Mouse (Mus musculus): ENCODE results near the gene Sos2.
"Not testable (repeated sequence)": the region's sequence is repeated elsewhere in the genome, so short reads cannot be mapped to it uniquely, and the experiment has no call there.

Sos2 gene

DNA sequence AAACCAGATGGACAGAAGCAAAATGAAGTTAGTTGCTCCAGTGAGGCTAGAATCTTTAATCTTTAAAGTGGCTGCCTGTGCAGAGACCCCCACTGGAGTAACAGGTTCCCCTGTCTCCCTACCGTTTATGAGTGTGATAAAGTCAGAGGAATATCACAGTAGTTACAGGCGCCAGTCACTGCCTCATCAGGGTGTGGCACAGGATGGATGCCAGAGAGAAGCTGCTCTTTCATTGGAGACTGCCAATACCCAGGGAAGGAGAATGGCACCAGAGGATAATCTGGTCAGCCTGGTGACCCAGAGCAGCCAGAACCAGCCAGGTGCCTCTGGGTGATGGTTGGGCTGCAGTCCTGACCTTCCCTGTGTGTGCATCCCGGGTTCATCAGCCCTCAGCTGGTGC lies 113.4 kb downstream of the Sos2 start:
- no peak for DNase-seq

DNA sequence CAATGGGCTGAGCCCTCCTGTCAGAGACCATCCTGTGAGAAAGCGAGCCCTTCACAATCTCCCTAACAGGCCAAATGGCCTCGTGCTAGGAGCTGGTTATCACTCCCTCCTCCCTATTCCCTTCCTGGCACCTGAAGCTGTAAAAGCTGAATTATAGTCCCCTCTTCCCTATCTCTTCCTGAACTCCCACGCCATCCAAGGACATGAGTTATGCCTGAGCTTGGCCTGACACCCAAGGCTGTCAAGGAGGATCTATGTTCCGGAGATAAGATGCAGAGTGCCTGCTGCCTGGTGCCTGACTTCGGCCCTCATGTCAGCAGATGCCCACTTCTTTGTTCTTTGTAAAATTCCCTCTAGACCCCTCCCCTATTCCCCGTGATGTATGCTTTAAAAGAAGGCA lies 120.6 kb downstream of the Sos2 start:
- DNase-seq = not testable (repeated sequence)

DNA sequence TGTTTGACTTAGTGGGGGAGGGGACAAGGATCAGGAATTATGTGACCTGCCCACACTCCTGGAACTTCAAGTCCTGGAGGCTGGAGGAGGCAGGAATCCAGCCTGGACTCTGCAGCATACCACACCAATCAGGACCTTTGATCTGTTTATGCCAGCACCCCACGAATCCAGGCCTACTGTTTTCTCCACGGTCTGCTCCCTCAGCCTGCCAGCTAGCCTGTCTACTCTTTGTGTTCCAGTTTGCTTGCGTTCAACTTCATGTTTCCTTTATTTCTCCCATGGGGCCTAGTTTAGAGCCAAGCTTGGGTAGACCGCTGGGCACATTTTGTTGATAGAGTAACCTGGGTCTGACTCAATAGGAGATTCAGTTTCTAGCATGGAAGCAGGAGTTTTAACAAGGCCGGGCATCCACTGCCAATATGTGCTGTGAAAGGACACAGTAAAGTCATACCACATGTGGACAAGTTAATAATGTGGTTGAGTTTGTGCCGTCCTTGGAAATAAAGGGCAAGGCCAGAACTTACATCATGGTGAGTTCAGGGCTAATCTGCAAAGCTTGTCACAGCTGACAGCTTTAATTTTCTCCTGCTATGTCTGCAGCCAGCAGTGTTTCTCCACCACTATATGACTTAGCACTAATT lies 125.3 kb downstream of the Sos2 start:
- DNase-seq = peak; percentile 40

DNA sequence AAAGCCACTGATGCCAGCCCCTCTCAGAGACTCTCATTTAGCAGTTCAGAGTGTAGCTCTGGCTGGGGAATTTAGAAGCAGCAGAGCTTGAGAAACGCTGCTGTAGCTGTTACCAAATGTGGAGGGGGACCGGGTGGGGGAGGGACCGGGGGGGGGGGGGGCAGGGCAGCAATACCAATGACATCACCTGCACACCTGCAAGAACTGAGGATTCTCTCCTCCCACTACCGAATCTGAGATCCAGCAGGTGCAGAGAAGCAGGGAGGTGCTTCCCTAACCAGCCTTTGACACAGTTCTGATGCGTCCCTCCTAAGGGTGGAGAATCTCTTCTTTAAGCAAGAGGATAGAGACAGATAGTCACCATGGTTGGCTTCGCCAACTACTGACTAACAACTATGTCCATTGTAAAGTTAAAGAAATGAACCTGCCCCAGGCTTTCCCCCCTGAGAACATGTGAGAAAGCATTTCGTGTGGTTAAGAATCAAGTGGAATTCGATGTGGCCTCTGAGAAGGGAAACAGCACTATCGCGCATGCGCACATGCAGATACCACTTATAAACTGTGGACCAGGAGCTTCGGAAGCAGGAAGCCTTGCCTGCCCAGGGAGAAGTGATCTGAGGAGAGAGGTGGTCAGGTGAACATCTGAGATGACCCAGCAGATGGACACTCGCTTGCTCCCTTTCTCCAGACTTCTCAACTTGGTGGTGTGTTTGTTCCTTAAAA lies 136.0 kb downstream of the Sos2 start:
- no peak for DNase-seq

DNA sequence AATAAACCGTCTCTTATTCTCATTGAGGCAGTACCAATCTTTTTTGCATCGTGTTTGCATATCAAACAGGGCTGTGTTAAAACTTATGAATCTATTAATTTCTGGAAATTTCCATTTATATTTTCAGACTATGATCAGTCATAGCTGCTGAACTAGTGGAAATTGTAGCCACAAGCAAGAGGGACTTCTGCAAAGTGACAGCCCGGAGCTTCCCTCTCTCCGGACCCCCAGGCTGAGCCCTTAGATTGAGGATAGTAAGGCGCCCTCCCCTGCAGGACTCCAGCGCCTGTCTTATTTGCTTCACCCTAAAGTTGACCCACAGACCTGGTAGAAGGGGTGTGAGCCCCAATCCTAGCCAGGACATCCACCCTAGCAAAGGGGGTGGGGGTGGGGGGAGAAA lies 136.7 kb downstream of the Sos2 start:
- no peak for DNase-seq

- DNase-seq = no peak
Observed at GRCm38 (mm10) chr12:69544562-69544961, 137.1 kb downstream of the Sos2 start.

DNA sequence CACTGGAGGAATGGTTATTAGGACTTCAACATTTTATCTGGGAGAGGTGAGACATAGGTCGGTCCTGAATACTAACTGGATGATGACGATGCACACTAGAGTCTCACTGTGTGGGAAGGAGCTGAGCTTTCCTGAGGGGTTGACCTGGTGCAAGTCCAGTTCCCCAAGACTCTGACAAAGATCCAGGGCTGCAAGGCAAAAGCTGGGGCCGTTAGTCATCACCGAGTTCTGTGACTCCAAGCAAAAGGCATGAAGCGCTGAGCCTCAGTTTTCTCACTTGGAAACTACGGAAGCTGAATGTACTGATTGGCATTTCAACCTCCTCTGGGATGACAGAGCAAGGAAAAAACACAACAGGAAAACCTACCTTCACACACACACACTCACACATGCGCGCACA lies 139.3 kb downstream of the Sos2 start:
- no peak for DNase-seq

DNA sequence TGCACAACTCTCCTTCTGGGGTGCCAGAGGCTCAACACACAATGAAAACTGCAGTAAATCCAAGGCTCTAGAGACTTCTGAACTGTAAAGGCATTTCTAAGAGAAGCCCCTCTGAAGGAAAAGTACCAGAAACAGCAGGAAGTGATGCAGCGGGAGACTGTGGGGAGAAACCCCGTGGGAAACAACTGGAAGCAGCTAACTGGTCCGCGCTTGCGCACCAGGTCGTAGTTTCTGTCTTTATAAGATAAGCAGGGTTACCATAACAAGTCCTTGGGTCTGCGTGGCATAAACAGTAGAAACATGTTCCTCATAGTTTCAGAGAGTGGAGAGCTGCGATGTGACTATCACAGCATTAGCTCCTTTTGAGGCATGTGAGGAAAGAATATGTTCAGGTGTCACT lies 140.0 kb downstream of the Sos2 start:
- DNase-seq = peak; percentile 19

DNA sequence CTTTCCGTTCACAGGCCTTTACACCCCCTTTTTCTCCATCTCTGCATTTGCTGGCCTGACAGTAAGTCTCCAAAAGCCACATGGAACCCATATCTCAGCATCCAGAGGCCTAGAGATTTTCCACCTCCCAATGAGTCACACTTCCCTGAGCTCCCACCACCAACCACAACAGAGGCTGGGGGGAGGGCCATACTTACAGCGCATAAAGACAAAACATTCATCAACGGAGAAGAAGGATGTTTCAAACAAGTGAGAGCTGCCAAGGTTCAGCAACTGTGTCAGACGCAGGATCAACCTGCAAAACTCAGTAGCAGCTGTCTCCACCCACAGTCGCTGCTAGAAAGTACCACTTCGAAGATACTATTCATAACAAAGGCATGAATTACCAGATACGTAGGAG lies 142.3 kb downstream of the Sos2 start:
- DNase-seq = no peak

GRCm38 (mm10) chr12:69538362-69538950 lies 143.2 kb downstream of the Sos2 start:
- DNase-seq = no peak

DNA sequence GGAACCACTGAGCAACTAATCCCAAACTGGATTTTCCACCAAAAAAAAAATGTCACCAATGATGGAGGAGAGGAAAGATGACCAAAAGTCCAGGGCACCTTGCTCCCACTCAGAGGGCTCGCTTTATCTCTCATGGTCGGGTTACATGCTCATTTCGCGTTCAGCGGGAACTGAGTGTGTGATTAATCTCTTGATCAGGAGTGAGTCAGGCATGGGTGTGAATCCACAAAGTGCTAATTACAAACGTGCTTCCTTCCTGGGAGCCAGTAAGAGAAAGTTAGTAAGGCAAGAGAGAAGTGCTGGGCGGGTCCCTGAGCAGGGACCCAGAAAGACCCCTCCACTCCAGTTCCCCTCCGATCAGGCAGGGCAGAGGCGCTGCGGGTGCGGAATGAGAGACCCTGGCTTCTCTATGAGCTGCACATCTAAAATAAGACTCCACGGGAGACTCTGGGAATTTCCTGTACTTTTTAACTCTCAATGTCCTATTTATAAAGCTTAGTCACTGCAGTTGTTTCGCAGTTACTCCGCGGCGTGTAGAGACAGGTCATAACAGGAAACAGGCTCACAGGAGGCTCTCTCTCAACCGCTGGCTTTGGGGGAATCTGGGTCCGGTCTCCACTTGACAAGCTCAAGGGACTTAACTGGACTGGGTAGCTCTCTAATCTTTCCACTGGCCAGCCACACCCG lies 143.8 kb downstream of the Sos2 start:
- peak; percentile 61 for DNase-seq

- peak; percentile 72 for DNase-seq
Observed at GRCm38 (mm10) chr12:69537243-69537674, 144.4 kb downstream of the Sos2 start.

GRCm38 (mm10) chr12:69536616-69537242 lies 144.9 kb downstream of the Sos2 start:
- no peak for DNase-seq

Measured in lung, postnatal 10 days (tissue).